8 mouse cellular contexts compared by ENCODE assay signal in the genomic region with DNA sequence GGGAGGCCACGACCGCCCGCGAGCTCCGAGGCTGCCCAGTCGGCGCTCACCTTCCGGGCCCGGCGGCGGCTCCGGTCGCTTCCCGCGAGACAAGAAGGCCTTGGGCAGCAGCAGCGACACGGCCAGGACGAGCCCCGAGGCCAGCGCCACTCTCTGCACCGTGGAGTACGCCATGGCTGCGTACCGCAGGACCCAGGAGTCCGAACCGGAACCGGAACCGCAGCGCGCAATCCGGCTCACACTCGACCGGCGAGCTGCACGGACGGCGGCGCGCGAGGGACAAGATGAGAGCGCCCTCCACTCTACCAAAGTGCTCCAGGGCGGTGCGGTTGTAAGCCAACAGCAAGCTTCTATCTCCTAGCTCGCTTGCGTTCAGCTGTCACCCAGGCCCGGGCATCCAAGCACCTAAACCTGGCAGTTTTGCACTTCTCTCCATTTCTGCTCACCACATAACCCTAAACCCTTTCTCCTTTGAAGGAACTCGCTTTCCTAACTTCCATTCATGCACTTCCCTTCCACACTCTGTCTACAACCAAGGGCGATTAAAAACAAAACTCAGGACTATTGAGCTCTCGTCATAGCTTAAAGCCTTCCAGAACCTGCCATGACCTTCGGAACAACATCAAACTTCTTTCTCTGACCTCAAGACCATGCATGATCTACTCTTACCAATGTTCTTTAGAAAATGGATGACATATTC. TPM values are rescaled to one million over a fixed set of nuclear protein-coding genes. Genes with fewer than 3 reads are reported as not detected.
A peak's percentile ranks its signal among the peaks of the same experiment; 100 is the strongest.
DNase-seq lines count a peak whose midpoint lies in the region; ATAC-seq lines count a peak whose summit lies in the region.

A gene (minus strand): TSS at position 219 of the 700 bp plus-strand sequence.

- peaks cover 16% of the 10 kb centered on the region for H3K4me1 ChIP-seq in hindbrain, embryonic 13.5 days (replicated peaks)
- H3K4me1 ChIP-seq in lung, embryonic 16.5 days (replicated peaks; ENCODE audit: control insufficient read depth, insufficient read depth, low read length) = no peaks in the 10 kb centered on the region

- H3K4me2 ChIP-seq in hindbrain, embryonic 13.5 days = peak within 1 kb of the TSS; percentile 75
- H3K4me2 ChIP-seq in lung, embryonic 16.5 days (ENCODE audit: low read depth, low read length) = peak within 1 kb of the TSS; percentile 64

- H3K9ac ChIP-seq in hindbrain, embryonic 13.5 days = peak within 1 kb of the TSS; percentile 87
- H3K9ac ChIP-seq in lung, embryonic 16.5 days (ENCODE audit: low read length) = no peak within 1 kb of the TSS

- peak; percentile 94 for ATAC-seq in hindbrain, embryonic 13.5 days (ENCODE audit: low FRiP score)
- no peak for ATAC-seq in lung, embryonic 16.5 days (ENCODE audit: low read depth)

- 5% methylated on average over 50 of the region's 50 CpGs for WGBS in hindbrain, embryonic 13.5 days
- 5% methylated on average over 50 of the region's 50 CpGs for WGBS in lung, embryonic 16.5 days

- DNase-seq in adrenal gland, postnatal 14 days = peak; percentile 87
- DNase-seq in cerebellum, postnatal 25 days = peak; percentile 96 to 97
- peak; percentile 93 to 94 for DNase-seq in frontal cortex, postnatal 36 days (ENCODE audit: low spot score in 2 of 2)
- peak; percentile 84 to 89 for DNase-seq in layer of hippocampus, postnatal 14 days (ENCODE audit: low spot score in 2 of 2)
- peak; percentile 91 to 94 for DNase-seq in right cerebral cortex, adult 2 months (ENCODE audit: low spot score in 2 of 2)
- DNase-seq in spleen, postnatal 36 days (ENCODE audit: low spot score in 2 of 2) = no peak

- H3K4me3 ChIP-seq in hindbrain, embryonic 13.5 days = peak within 1 kb of the TSS; percentile 86
- peak within 1 kb of the TSS; percentile 53 for H3K4me3 ChIP-seq in lung, embryonic 16.5 days (ENCODE audit: low read length)

- H3K36me3 ChIP-seq in hindbrain, embryonic 13.5 days = no peaks in the 10 kb centered on the region
- H3K36me3 ChIP-seq in lung, embryonic 16.5 days (ENCODE audit: control insufficient read depth, insufficient read depth, low read length) = no peaks in the 10 kb centered on the region

- peaks cover 12% of the 10 kb centered on the region; the same call in 1 of the 2 replicates for H3K27me3 ChIP-seq in hindbrain, embryonic 13.5 days
- peaks cover 4% of the 10 kb centered on the region; the same call in 1 of the 2 replicates for H3K27me3 ChIP-seq in lung, embryonic 16.5 days (ENCODE audit: control insufficient read depth, insufficient read depth, low read depth, low read length)

- no peaks in the 10 kb centered on the region for H3K9me3 ChIP-seq in hindbrain, embryonic 13.5 days
- H3K9me3 ChIP-seq in lung, embryonic 16.5 days (ENCODE audit: control insufficient read depth, low read length) = no peaks in the 10 kb centered on the region

- peak within 1 kb of the TSS; percentile 19; the same call in 1 of the 2 replicates for H3K27ac ChIP-seq in hindbrain, embryonic 13.5 days
- no peak within 1 kb of the TSS for H3K27ac ChIP-seq in lung, embryonic 16.5 days (ENCODE audit: low read length)

RNA-seq across cellular contexts. Expression of the gene that starts here (rescaled TPM):
- 20.2 and 21.0 TPM in 2 replicates for total RNA-seq in adrenal gland, postnatal 14 days (2021)
- 28.3 and 30.1 TPM in 2 replicates for polyA plus RNA-seq in hindbrain, embryonic 13.5 days (2015; fragmentation: Nextera tagmentation; extraction: Ambion mirVana)
- 10 to 100 TPM; 54.0 to 57.9 TPM for total RNA-seq in layer of hippocampus, postnatal 14 days (2021)
- 1.5 and 1.8 TPM in 2 replicates for polyA plus RNA-seq in lung, embryonic 16.5 days (2015; fragmentation: Nextera tagmentation; extraction: Ambion mirVana)

Comparison
In these comparisons a context has a peak if more than half of its experiments do, and no peak if none do; other contexts are left out.
1. RNA of the gene that starts here (polyA plus RNA-seq): 28.3 to 30.1 TPM in hindbrain, embryonic 13.5 days; 1.5 to 1.8 TPM in lung, embryonic 16.5 days; every median in the first group is over 10 times any median in the second.
2. DNase-seq: peak in adrenal gland, postnatal 14 days (single experiment), cerebellum, postnatal 25 days (2 of 2), frontal cortex, postnatal 36 days (2 of 2), layer of hippocampus, postnatal 14 days (2 of 2) and right cerebral cortex, adult 2 months (2 of 2); none in spleen, postnatal 36 days (0 of 2).